Mouse (Mus musculus) cerebellum, adult 2 months (tissue): Measurements from ENCODE around the gene Ilk.

Experiments used
- CTCF ChIP-seq: fragments of 200-500 bp; IDR thresholded peaks from 2 replicates; pipeline ENCODE4 v1.5.1; 2011; ENCODE audit warnings: low read depth, mild to moderate bottlenecking, control low read depth, low read length, moderate library complexity, borderline replicate concordance; ENCODE audit not compliant: insufficient read depth
- POLR2A ChIP-seq: fragments of 200-500 bp; IDR thresholded peaks from 2 replicates; pipeline ENCODE4 v1.6.1; 2011; ENCODE audit warnings: low read length, control low read depth, borderline replicate concordance; ENCODE audit not compliant: insufficient read depth

- TF ChIP-seq CTCF (no peak), POLR2A (no peak)
Measured at GRCm38 (mm10) chr7:105740851-105741250, 4.5 kb downstream of the Ilk start.
